ENCODE assay signal across 11 mouse cellular contexts in genomic region chr2:45747263-45748236, GRCm38 (mm10).
DNase-seq lines count a peak whose midpoint lies in the region; ATAC-seq and TF ChIP-seq lines count a peak whose summit lies in the region.
"Had no signal": no experiment of that assay in that cellular context is flagged by ENCODE, and none has a peak within 500 bp of the region (broad histone marks: within the 10 kb centered on the region; RNA-seq: fewer than 3 reads in every experiment).

No protein-coding gene starts in this region.

- no peak overlapping the region for H3K4me2 ChIP-seq in liver, embryonic 15.5 days
- H3K4me2 ChIP-seq in liver, postnatal 0 days (ENCODE audit: low read depth, low read length): no peak overlapping the region
- H3K4me2 ChIP-seq: neural tube, embryonic 13.5 days had no signal

- H3K4me1 ChIP-seq in liver, embryonic 15.5 days (replicated peaks): no peaks in the 10 kb centered on the region
- H3K4me1 ChIP-seq in liver, postnatal 0 days (ENCODE audit: insufficient read depth): no peaks in the 10 kb centered on the region
- H3K4me1 ChIP-seq: neural tube, embryonic 13.5 days had no signal

- H3K4me3 ChIP-seq in liver, embryonic 15.5 days (replicated peaks): no peak overlapping the region
- H3K4me3 ChIP-seq in liver, postnatal 0 days (ENCODE audit: low read depth, low read length): no peak overlapping the region
- H3K4me3 ChIP-seq: megakaryocyte, embryonic 14.5 days; neural tube, embryonic 13.5 days had no signal

- DNase-seq in liver: no peak
- peak; percentile 45 for DNase-seq in fibroblast of lung, adult 2 months (ENCODE audit: low read depth)
- DNase-seq in liver, postnatal 0 days: peak; percentile 16
- DNase-seq in skeletal muscle tissue, adult 2 months (ENCODE audit: low read depth, low spot score): peak; percentile 43
- no peak for DNase-seq in embryo, embryonic 9.5 days (ENCODE audit: extremely low spot score)
- DNase-seq: layer of hippocampus, adult 9-11 months had no signal

- TF ChIP-seq CTCF in liver, postnatal 0 days (IDR thresholded peaks at IDR 0.05; ENCODE audit: low read depth): no peak

- no peak for TF ChIP-seq EP300 in liver, postnatal 0 days (IDR thresholded peaks at IDR 0.05; ENCODE audit: low read depth)

- H3K27me3 ChIP-seq in liver, embryonic 15.5 days: no peaks in the 10 kb centered on the region
- H3K27me3 ChIP-seq in liver, postnatal 0 days (ENCODE audit: insufficient read depth, low read length): no peaks in the 10 kb centered on the region
- H3K27me3 ChIP-seq: megakaryocyte, embryonic 14.5 days; neural tube, embryonic 13.5 days had no signal

- 55% methylated on average over 7 of the region's 7 CpGs for WGBS in liver, embryonic 15.5 days (ENCODE audit: insufficient replicate concordance)
- 65% methylated on average over 7 of the region's 7 CpGs for WGBS in liver, postnatal 0 days (ENCODE audit: insufficient replicate concordance)

- H3K27ac ChIP-seq in liver, embryonic 15.5 days (replicated peaks): no peak overlapping the region
- no peak overlapping the region for H3K27ac ChIP-seq in liver, postnatal 0 days (ENCODE audit: low read depth)
- H3K27ac ChIP-seq: neural tube, embryonic 13.5 days had no signal

- H3K9me3 ChIP-seq in liver, embryonic 15.5 days (replicated peaks): no peaks in the 10 kb centered on the region
- no peaks in the 10 kb centered on the region for H3K9me3 ChIP-seq in liver, postnatal 0 days (ENCODE audit: low read length)
- H3K9me3 ChIP-seq: megakaryocyte, embryonic 14.5 days; neural tube, embryonic 13.5 days had no signal

- peak; percentile 37 for ATAC-seq in liver, embryonic 15.5 days (ENCODE audit: insufficient read depth)
- peak; percentile 89 for ATAC-seq in liver, postnatal 0 days
- no peak for ATAC-seq in monocyte, adult 5-6 weeks (replicated peaks; ENCODE audit: insufficient number of reproducible peaks, low FRiP score, low TSS enrichment, poor library complexity, severe bottlenecking)
- ATAC-seq: hindbrain, embryonic 16.5 days had no signal

- H3K36me3 ChIP-seq in liver, embryonic 15.5 days (replicated peaks): no peaks in the 10 kb centered on the region
- H3K36me3 ChIP-seq in liver, postnatal 0 days (replicated peaks; ENCODE audit: insufficient read depth, low read length): no peaks in the 10 kb centered on the region
- H3K36me3 ChIP-seq: neural tube, embryonic 13.5 days had no signal

- no peak overlapping the region for H3K9ac ChIP-seq in liver, embryonic 15.5 days
- H3K9ac ChIP-seq in liver, postnatal 0 days (replicated peaks): no peak overlapping the region
- H3K9ac ChIP-seq: neural tube, embryonic 13.5 days had no signal

Comparison
In these comparisons a context has a peak if more than half of its experiments do, and no peak if none do; other contexts are left out.
1. DNase-seq: peak in fibroblast of lung, adult 2 months (single experiment), liver, postnatal 0 days (single experiment) and skeletal muscle tissue, adult 2 months (single experiment); none in liver (single experiment) and embryo, embryonic 9.5 days (single experiment).